Mouse (Mus musculus): ENCODE measurements at regions not wholly inside any gene's neighbourhood (a gene's known extent, or its start where the extent isn't known, plus 50 kb on each side); places are given as distances from the start of the nearest gene placed in this dataset.

- H3K9me3 ChIP-seq = no peaks in the 10 kb centered on the region
- no peaks in the 10 kb centered on the region for H3K4me1 ChIP-seq
- no peak overlapping the region for H3K27ac ChIP-seq
- no peak for DNase-seq (ENCODE audit: low spot score)
- no peaks in the 10 kb centered on the region for H3K27me3 ChIP-seq (ENCODE audit: insufficient read depth, poor library complexity, severe bottlenecking)
- WGBS = 87% methylated on average over 2 of the region's 2 CpGs
- no peak overlapping the region for H3K4me3 ChIP-seq
- no peaks in the 10 kb centered on the region for H3K36me3 ChIP-seq
These were observed 377.4 kb upstream of the Vrk2 start for GRCm38 (mm10) chr11:26971161-26971560.

GRCm38 (mm10) chr11:26967427-26967826, 373.6 kb upstream of the Vrk2 start:
- peaks cover 8% of the 10 kb centered on the region for H3K4me1 ChIP-seq
- H3K36me3 ChIP-seq = no peaks in the 10 kb centered on the region
- DNase-seq (ENCODE audit: low spot score) = no peak
- no peak overlapping the region for H3K4me3 ChIP-seq
- H3K27ac ChIP-seq = no peak overlapping the region
- H3K9me3 ChIP-seq = no peaks in the 10 kb centered on the region
- WGBS = 74% methylated on average over 4 of the region's 4 CpGs
- H3K27me3 ChIP-seq (ENCODE audit: insufficient read depth, poor library complexity, severe bottlenecking) = no peaks in the 10 kb centered on the region

GRCm38 (mm10) chr11:26962928-26963667, 369.3 kb upstream of the Vrk2 start:
- Histone ChIP-seq H3K27ac (peak overlapping the region; percentile 42; the same call in 1 of the 2 replicates), H3K27me3 (ENCODE audit: insufficient read depth, poor library complexity, severe bottlenecking) (no peaks in the 10 kb centered on the region), H3K4me1 (peaks cover 17% of the 10 kb centered on the region), H3K9me3 (no peaks in the 10 kb centered on the region), H3K4me3 (no peak overlapping the region), H3K36me3 (no peaks in the 10 kb centered on the region)
- 41% methylated on average over 8 of the region's 8 CpGs for WGBS
- DNase-seq (ENCODE audit: low spot score) = no peak

GRCm38 (mm10) chr11:26962040-26962927, 368.5 kb upstream of the Vrk2 start:
- no peak for DNase-seq (ENCODE audit: low spot score)
- Histone ChIP-seq H3K27me3 (ENCODE audit: insufficient read depth, poor library complexity, severe bottlenecking) (no peaks in the 10 kb centered on the region), H3K9me3 (no peaks in the 10 kb centered on the region), H3K4me1 (peaks cover 17% of the 10 kb centered on the region), H3K4me3 (no peak overlapping the region), H3K36me3 (no peaks in the 10 kb centered on the region), H3K27ac (peak overlapping the region; percentile 42; the same call in 1 of the 2 replicates)
- WGBS = 49% methylated on average over 18 of the region's 18 CpGs

GRCm38 (mm10) chr11:26961336-26961980, 367.7 kb upstream of the Vrk2 start:
- H3K36me3 ChIP-seq = no peaks in the 10 kb centered on the region
- peaks cover 17% of the 10 kb centered on the region for H3K4me1 ChIP-seq
- H3K9me3 ChIP-seq = no peaks in the 10 kb centered on the region
- DNase-seq (ENCODE audit: low spot score) = peak; percentile 93
- H3K4me3 ChIP-seq = no peak overlapping the region
- 15% methylated on average over 5 of the region's 5 CpGs for WGBS
- no peaks in the 10 kb centered on the region for H3K27me3 ChIP-seq (ENCODE audit: insufficient read depth, poor library complexity, severe bottlenecking)
- H3K27ac ChIP-seq = peak overlapping the region; percentile 36

- no peak overlapping the region for H3K27ac ChIP-seq
- no peaks in the 10 kb centered on the region for H3K9me3 ChIP-seq
- no peak overlapping the region for H3K4me3 ChIP-seq
- WGBS = 59% methylated on average over 3 of the region's 3 CpGs
- H3K4me1 ChIP-seq = no peaks in the 10 kb centered on the region
- no peak for DNase-seq (ENCODE audit: low spot score)
- H3K36me3 ChIP-seq = no peaks in the 10 kb centered on the region
- no peaks in the 10 kb centered on the region for H3K27me3 ChIP-seq (ENCODE audit: insufficient read depth, poor library complexity, severe bottlenecking)
These were observed 362.4 kb upstream of the Vrk2 start for GRCm38 (mm10) chr11:26956153-26956552.

- Histone ChIP-seq H3K4me3 (no peak overlapping the region), H3K36me3 (no peaks in the 10 kb centered on the region), H3K9me3 (no peaks in the 10 kb centered on the region), H3K27ac (no peak overlapping the region), H3K27me3 (ENCODE audit: insufficient read depth, poor library complexity, severe bottlenecking) (no peaks in the 10 kb centered on the region), H3K4me1 (no peaks in the 10 kb centered on the region)
- DNase-seq (ENCODE audit: low spot score) = no peak
- 37% methylated on average over 3 of the region's 3 CpGs for WGBS
These were observed 338.0 kb upstream of the Vrk2 start for GRCm38 (mm10) chr11:26931766-26932165.

GRCm38 (mm10) chr11:26907099-26907498, 313.3 kb upstream of the Vrk2 start:
- WGBS = 78% methylated on average over 3 of the region's 3 CpGs
- Histone ChIP-seq H3K4me3 (no peak overlapping the region), H3K27me3 (ENCODE audit: insufficient read depth, poor library complexity, severe bottlenecking) (no peaks in the 10 kb centered on the region), H3K9me3 (no peaks in the 10 kb centered on the region), H3K36me3 (no peaks in the 10 kb centered on the region), H3K27ac (no peak overlapping the region), H3K4me1 (no peaks in the 10 kb centered on the region)
- DNase-seq (ENCODE audit: low spot score) = no peak

- Histone ChIP-seq H3K27ac (no peak overlapping the region), H3K4me1 (no peaks in the 10 kb centered on the region), H3K27me3 (ENCODE audit: insufficient read depth, poor library complexity, severe bottlenecking) (no peaks in the 10 kb centered on the region), H3K9me3 (no peaks in the 10 kb centered on the region), H3K4me3 (no peak overlapping the region), H3K36me3 (no peaks in the 10 kb centered on the region)
- WGBS = 42% methylated on average over 6 of the region's 6 CpGs
- DNase-seq (ENCODE audit: low spot score) = no peak
These were observed 287.8 kb upstream of the Vrk2 start for GRCm38 (mm10) chr11:26881635-26882034.

Measured in heart, embryonic 10.5 days (tissue).